Mouse (Mus musculus): ENCODE data around the gene Gm17455. TPM values are rescaled to one million over a fixed set of nuclear protein-coding genes. Genes with fewer than 3 reads are reported as not detected.
A peak's percentile ranks its signal among the peaks of the same experiment; 100 is the strongest.

The Gm17455 gene
- total RNA-seq, 1 experiment from 2014 or later, result not detected

DNA sequence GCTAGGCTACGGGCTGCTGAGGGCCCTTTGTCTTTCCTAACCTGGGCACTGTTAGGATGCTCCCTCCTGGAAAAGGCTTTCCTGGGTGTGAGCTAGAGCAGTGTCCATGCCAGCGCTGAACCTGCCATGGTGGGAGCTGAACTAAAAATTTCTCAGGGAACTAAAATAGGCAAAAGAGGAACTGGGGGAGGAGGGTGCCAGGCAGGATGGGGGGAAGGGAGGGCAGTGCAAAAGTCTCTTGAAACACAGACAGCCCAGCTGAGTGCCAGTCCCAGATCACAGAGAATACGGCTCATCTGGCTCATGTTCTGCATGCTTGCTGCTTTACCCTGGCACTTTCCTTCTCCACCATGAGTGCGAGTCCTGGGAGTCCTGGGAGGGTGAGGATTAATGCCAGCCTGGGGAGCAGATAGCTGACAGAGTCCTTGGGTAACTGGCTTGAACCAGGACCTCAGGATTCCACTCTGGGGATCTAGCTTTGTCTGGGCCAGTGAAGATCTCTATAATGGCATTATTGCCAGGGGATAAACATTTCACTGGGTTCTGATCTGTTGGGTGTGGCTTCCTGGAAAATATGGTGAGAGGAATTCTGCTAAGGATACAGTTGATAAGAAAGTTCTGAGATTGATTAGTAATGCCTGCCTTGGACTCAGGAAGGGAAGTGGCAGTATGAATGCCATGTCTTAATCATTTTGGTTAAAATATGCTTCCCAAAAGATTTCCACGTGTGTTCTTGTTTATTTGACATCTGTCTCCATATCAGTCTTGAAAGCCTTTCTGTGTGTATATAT is 27.7 kb upstream of the Gm17455 start:
- ATAC-seq (replicated peaks; ENCODE audit: low read depth, poor library complexity, severe bottlenecking), result peak; percentile 44

DNA sequence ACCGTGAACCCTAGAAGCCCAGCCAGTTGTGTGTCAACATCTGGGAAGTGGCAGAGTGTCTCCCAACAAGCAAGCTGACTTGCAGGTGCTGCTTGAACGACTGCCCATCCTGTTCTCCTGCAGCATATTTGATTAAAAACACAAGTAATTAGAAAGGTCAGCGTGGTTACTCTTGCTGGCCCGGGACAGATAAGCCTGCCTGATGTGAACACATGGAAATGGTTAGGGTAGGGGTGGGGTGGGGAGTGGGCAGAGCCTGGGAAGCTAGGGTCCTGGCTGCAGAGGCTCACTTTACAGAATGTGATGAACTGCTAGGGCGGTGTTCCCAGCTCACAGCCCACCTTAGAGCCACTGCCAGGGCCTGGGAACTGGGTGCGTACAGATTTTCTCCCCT is 26.0 kb upstream of the Gm17455 start:
- no peak for ATAC-seq (replicated peaks; ENCODE audit: low read depth, poor library complexity, severe bottlenecking)

DNA sequence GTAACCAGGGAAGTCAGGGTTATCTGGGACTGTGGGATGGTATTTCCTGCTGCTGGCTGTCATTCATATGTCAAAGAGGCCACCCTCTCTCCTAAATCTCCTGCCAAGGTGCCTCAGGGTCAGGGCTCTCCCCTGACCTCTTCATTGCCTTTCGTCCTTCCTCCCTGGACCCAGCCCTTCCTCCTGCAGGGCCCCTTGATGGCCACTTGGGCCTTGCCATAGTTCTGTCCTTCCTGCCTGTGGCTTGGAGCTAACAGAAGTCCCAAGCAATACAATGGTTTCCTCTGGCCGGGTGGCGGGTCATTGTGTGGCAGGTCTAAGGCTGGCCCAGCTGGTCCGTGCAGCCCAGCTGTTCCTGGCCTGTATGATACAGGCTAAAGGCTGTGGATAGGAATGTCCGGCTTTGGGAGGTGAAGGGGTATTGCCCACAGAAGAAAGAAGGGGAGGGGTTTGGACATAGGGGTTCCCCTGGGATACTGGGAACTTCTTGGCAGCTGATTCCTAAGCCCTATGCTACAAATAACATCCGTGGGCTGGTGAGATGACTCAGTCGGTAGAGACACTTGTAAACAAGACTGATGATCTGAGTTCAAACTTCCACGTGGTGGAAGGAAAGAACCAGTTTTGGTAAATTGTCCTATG is 25.5 kb upstream of the Gm17455 start:
- no peak for ATAC-seq (replicated peaks; ENCODE audit: low read depth, poor library complexity, severe bottlenecking)

DNA sequence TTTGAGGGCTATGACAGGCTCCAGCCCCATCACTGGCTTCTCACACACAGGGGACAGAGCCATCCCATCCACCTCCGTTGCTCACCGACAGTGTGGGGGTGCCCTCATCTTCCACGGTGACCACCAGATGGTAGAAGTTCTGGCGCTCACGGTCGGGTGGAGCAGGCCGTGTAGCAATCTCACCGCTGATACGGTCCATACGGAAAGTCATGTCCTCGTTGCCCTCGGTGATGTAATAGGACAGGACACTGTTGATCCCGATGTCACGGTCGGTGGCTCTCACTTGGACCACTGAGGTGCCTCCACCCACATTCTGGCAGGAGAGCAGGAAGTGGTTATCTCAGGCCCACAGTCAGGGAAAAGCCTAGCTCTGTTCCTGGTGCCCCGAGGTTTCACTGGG is 22.8 kb upstream of the Gm17455 start:
- 0 out of 2 replicates have a peak, but pooled peaks have one; percentile 3 for ATAC-seq (replicated peaks; ENCODE audit: low read depth, poor library complexity, severe bottlenecking)

DNA sequence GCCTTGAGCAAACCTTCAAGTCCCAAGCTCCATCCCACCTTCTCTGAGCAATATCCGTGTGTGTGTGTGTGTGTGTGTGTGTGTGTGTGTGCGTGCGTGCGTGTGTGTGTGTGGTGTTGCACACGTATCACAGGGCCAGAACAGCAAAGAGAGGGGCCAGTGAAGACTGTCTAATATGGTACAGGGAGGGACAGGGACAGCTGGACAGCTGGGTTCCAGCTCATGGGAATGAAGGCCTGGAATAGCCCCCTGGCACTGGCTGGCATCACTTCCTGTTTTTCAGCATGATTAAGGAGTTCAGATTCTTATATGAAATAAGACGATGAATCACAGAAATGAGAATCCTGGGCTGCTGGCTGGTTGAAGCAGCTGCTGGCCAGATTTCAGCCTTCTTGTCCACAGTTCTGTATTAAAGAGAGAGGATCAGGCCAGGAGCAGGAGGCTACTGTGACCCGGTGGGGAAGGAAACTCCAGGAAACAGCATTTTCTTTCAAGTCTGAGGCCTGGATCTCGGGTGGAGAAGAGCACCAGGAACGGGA is 20.0 kb upstream of the Gm17455 start:
- no peak for ATAC-seq (replicated peaks; ENCODE audit: low read depth, poor library complexity, severe bottlenecking)

DNA sequence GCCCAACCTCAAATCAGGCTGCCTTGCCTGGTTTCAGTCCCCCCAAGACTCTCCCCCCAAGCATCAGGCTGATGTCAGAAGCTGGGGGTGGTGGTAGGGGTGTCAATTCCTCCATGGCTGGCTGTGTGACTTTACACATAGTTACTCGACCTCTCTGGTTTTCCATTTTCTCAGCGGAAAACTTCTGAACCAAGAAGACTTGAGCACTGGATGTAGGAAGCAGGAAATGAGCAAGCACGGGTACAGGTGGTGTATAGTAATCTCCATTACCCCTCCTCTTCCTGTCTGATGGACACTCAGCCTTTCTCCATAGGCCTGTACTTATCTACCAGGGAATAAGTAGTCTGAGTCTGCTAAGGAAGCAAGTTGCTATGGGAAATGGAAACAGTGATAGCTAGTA is 19.3 kb upstream of the Gm17455 start:
- ATAC-seq (replicated peaks; ENCODE audit: low read depth, poor library complexity, severe bottlenecking), result no peak

DNA sequence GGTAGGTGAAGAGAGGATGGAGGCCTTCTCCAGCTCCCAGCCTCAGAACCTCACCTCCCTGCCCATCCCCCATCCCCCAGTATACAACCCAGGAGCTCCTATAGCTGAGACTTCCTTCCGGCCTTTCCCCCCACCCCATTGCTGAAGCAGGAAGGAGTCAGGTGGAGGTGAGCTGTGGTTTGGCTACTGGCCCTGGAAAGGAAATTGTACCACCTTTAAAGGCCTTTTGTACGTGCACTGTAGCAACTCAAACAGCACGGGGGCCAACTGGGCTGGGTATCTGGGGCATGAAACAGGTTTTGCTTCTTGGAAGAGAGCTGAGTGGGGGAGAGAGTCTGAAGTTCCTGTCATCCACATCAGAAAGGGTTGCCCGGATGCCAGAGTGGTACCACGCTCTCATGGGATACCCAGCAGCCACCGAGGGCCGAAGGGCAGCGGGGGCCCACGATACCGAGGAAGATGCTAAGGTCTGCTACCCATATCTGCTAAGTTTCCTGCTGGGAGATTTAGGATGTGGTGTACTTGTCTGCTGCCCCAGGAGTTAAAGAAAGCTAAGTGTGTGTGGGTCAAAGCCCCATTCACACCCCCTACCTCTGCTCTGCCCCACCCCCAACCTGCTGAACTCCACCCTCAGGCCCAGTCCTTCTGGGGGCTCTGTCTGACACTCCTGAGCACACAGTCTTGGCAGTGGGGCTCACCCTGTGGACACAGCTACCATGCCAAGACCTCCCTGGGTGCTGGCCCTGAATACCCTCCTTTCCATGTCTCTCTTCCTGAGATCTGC is 18.2 kb upstream of the Gm17455 start:
- ATAC-seq (replicated peaks; ENCODE audit: low read depth, poor library complexity, severe bottlenecking), result peak; percentile 33

DNA sequence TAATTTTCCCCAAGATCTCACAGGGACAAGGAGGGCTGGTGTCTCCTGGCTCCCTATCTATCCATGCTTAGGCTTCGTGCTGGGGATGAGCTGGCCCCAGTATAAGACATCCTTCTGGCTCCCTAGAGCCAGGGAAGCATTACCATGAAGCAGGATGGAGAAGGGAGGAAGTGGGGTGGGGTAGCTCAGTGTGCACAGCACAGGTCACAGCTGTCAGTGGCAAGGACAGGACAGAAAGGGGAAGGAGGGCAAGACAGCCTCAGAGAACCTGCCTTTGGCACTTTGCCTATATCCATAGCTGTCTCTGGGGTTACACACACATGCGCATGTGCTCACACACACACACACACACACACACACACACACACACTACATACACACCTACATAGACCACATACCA is 11.2 kb upstream of the Gm17455 start:
- ATAC-seq (replicated peaks; ENCODE audit: low read depth, poor library complexity, severe bottlenecking), result peak; percentile 50

DNA sequence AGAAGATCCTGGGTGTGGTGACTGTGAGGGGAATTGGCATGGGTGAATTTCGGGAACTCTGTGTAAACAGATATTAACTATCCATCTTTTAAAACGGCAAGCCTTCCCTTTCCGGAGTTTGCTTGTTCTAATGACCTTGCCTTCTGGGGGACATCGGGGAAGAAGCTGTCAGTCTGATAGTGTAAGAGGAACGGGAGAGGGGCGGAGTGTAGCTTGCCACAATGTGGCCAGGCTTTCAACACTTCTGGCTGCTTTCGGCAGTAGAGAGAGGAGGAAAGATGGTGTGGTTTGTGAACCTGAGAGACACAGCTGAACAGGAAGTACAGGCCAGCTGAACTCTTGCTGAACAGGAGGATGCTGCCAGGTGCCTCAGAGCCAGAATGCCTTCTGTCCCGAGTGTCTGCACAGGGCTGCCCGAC is 10.1 kb upstream of the Gm17455 start:
- ATAC-seq (replicated peaks; ENCODE audit: low read depth, poor library complexity, severe bottlenecking), result peak; percentile 88

DNA sequence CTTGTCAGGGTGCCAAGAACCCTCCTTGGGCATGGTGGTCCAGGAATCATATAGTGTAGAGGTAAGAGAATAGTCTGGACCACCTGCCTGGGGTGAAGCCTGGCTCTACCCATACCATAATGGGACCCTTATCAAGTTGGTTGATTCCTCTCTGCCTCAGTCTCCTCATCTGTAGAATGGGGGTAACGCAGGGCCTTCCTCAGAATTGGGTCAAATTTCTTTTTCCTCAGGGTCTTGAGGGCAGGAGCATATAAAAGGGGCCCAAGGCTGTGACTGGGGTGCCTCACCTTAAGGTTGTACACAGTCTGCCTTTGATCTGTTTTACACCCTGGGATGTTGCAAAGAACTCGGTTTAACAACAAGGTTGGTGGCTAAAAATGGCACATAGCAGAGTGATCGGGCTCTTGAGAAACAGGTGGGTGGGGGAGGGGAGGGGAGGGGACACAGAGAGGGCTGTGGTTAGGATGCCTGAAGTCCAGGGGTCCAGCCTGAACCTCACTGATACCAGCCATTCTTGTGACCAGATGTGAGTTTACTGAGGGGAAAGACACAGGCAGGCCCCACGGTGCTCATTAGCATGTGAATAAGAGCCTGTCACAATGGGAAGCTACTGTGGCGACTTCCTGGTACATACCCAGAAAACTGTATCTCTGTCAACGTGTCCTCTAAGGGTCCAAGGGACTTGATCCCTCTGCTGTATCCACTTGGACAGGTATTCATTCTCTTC is 9.2 kb upstream of the Gm17455 start:
- ATAC-seq (replicated peaks; ENCODE audit: low read depth, poor library complexity, severe bottlenecking), result no peak

DNA sequence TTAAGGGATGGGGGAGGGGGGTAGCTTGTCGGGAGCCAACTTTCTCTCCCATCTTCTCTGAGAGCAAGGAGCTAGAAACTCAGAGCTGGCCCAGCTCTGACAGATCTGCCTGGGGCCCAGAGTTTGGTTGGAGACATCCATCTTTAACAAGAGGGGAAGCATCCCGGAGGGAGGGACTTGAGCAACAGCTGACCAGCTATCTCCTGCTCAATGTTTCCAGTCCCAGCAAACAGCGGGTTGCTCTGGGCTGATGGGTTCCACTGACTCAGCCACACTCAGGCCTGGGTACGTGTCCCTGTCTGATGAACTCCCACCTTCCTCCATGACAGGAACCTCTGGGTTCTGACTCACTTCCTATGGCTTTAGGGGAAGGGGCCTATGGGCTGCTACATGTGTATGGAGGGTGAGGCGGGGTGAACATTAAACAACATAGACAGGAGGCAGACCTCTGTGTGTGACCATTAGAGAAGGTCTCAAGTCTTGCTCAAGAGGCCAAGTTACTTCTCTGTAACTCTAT is 8.6 kb upstream of the Gm17455 start:
- ATAC-seq (replicated peaks; ENCODE audit: low read depth, poor library complexity, severe bottlenecking), result no peak

DNA sequence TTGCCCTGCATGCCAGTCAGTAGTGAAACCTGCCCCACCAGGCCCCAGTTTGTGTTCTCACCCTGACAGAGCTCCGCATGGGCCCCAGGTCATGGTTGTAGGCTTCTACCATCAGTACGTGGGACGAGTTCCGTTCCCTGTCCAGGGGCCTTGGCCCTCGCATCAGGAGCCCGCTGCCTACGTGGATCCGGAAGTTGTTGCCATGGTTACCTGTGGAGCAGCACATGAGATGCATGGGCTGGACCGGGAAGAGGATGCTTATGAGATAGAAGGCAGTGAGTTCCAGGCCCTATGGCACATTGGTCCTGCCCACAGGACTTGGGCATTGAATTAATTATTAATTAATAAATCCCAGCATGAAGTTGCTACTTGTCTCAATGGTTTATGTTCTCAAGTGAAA is 7.9 kb upstream of the Gm17455 start:
- ATAC-seq (replicated peaks; ENCODE audit: low read depth, poor library complexity, severe bottlenecking), result no peak

DNA sequence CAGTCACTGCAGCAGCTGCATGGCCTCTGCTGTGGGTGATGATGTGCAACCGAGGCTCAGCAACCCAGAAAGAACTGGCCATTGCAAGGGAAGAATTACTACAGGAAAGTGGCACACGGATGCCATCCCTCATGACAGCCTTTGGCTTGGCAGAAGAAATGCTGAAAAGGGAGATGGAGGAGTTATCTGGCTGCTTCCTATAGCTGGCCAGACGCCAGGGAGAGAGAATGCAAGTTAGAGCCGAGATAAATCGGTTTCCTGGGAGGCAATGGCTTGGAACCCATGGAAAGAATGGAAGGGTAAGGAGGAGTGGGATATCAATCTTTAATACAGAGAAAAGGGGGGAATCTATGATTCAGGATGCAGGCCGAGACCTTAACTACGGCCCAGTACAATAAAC is 4.6 kb upstream of the Gm17455 start:
- ATAC-seq (replicated peaks; ENCODE audit: low read depth, poor library complexity, severe bottlenecking), result no peak

DNA sequence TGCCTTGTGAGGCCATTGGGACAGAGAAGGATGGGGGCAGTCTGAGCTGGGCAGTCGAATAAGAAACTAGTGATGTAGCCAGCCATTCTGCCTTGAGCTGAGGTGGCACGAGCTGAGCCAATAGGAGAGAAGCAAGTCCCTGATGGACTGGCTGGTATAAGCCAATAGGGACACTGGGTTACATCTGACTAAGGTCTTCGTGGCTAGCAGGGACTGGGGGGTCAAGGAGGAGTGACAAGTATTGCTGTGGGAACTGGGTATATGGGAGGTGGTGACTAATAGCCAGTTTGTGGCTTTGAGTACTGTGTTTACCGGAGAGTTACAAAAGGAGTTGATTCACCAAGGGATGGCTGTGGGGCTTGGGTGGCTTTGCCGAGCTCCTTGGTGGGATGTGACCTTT is 3.9 kb upstream of the Gm17455 start:
- 0 out of 2 replicates have a peak, but pooled peaks have one; percentile 26 for ATAC-seq (replicated peaks; ENCODE audit: low read depth, poor library complexity, severe bottlenecking)

DNA sequence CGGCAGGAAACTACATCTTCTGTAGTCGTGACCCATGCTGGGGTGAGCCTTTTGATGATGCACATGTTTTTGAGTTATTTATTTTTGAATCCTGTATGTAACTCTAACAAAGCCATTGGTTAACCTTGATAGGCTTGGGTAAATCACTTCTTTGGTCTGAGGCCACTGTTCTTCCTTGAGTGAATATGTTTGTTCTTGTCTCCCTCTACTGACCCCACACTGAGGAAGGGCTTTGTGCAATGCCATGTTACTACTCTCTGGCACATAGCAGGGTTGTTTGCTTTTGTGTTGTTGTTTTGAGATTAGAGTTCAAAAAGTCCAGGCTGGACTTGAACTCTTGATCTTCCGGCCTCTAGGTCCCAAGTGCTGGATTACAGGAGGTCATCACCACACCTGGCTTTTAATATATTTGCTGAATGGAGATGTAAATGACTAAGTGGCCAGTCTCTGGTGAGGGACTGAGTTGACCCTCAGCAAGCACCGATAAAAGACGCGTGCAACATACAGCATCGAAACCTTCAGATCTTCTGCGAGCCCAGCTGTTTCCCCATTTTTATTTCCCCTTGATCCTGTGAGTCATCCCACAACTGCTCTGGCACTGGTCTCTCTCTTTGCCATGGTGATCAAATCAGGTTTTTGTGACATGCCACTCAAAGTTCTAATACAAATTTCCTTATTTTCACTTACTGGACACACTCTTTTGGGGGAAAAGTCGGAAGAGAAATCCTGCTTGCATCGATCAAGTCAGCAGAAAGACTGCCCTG is 1.3 kb upstream of the Gm17455 start:
- peak; percentile 40 for ATAC-seq (replicated peaks; ENCODE audit: low read depth, poor library complexity, severe bottlenecking)

DNA sequence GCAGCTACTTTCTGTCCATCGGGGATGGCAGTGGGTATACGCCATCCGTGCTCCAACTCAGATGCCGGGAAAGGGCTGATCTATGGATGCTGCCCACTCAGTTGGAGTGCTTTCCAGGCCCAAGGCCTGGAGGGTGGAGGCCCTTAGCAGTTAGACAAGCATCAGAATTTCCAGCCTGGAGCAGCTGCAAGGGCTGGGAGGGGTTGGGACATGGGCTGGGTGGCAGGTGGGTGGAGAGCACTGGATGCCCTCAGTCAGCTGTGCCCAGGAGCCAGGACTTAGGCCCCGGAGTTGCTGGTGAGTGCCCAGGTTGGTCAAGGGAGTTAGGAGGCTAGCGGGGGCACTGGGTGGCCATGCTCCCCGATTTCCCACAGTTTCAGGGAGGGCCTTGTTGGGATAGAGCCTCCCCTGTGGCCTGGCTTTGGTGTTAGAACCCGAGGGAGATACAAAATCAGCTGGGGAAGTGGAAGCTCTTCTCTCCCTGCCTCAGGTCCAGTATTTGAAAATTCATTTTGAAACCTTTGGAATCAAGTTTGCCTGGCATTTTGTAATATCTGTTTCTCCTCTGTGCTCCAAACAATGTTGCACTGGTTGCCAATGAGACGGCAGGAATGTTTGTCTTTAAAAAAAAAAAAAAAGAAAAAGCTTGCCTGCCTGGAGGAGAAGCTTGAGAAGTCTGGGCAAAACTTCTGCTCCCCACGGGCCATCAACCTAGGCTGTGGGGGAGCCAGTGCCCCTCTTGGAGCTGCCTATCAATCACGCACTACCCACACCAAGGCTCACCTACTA is 1.2 kb downstream of the Gm17455 start:
- ATAC-seq (replicated peaks; ENCODE audit: low read depth, poor library complexity, severe bottlenecking), result no peak

DNA sequence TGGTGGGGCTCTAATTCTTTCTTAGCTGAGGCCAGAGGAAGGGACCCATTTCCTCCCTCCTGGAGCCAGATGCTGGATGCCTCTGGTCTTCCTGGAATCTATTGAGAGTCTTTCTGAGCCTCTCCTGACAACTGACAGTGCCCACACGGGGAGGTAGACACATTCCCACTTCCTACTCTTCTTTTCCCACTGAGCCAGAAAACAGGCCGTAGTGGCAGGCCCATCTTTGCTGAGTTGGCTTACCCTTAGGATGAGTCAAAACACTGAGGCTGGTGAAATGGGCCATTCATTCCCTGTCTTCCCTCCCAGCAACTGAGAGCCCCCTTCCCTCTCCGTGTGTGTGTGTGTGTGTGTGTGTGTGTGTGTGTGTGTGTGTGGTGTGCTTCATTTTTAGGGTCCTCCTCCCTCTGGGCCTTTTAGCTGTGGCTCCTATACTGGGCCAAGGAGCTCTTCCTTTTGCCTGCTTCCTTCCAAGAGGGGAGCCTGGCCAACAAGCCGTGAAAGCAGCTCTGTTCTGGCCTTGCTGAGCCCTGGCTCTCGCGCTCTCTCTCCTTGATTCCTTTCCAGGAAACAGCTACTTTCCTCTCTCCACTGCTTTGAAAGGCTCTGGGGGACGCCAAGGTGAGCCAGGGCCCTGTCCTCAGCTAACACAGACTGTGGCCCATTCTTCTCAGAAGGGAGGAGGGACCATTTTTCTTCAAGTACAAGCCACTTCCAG is 6.1 kb downstream of the Gm17455 start:
- no peak for ATAC-seq (replicated peaks; ENCODE audit: low read depth, poor library complexity, severe bottlenecking)

DNA sequence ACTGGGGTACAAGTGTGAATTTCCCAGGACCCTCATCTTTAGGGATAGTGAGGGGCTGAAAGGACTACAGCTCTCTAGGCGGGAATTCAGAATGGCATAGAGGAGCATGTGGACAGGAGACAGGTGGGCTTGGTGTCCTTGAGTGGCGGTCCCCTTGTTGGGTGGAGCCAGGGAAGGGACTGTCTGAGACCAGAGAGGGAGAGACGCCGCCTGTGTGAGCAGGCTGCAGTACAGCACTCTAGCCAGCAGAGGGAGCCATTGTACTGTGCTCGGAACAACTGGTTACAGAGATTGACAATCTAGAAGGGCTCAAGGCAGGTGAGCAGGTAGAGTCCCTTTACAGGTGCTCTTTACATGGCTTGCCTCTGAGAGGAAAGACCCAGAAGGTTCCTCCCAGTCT is 8.3 kb downstream of the Gm17455 start:
- peak; percentile 91 for ATAC-seq (replicated peaks; ENCODE audit: low read depth, poor library complexity, severe bottlenecking)
